Mouse (Mus musculus): ENCODE data around the gene Ppp1r14d.

DNA sequence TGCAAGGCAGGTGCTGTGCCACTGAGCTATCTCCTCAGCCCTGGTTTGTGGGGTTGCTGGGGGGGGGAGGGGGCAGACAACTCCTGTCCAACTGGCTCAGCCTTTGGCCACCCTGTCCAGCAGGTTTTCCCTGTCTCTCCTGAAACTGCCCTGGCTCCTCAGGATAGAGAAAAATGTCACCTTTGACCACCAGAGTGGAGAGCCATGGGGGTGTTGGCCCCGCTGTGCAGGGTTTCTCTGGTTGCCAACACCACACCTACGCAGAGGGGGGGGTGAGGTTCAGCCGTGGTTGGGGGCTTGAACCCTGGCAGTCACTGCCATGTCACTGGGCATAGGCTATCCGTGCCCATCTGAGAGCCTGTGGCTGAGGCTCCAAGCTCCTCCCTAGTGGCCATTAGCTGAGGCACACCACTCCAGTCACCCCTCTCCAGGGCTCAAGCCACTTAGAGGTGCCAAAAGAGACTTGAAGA, 19.9 kb upstream of the Ppp1r14d start:
- TF ChIP-seq ZNF384 (IDR thresholded peaks at IDR 0.05; ENCODE audit: low read depth, low read length) (no peak), MAFK (IDR thresholded peaks at IDR 0.05; ENCODE audit: insufficient read depth, low read depth, low read length) (no peak), HCFC1 (IDR thresholded peaks at IDR 0.05; ENCODE audit: borderline replicate concordance, insufficient read depth, low read length) (no peak), CHD2 (IDR thresholded peaks at IDR 0.05; ENCODE audit: low read depth, low read length) (no peak), ZC3H11A (IDR thresholded peaks at IDR 0.05; ENCODE audit: borderline replicate concordance, low read depth, low read length) (no peak)
